Comparison of ENCODE assay signal across 22 mouse cellular contexts in the genomic region with DNA sequence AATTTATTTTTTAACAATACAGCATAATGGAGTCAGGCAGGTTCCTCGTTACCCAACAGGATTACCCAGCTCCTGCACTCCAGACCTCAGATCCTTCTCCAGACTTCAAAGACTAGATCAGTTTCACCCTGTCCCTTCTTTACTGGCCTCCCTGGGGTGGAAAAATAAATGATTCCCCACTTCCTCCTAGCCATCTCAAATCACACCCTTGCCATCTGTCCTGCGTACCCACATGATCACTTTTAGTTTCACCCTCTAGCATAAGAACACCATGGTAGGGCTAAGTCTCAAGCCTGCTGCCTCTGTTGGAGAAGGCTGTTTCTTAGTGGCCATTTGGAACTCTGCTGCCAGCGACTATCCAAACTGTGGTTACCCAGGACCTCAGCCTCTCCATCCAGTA.
"Had no signal": no experiment of that assay in that cellular context is flagged by ENCODE, and none has a peak within 500 bp of the region (broad histone marks: within the 10 kb centered on the region; RNA-seq: fewer than 3 reads in every experiment).

No protein-coding gene starts in this region.

- H3K4me1 ChIP-seq: hindbrain, embryonic 12.5 days; intestine, embryonic 15.5 days; limb, embryonic 13.5 days; limb, embryonic 15.5 days; liver, embryonic 12.5 days had no signal

- H3K4me3 ChIP-seq: heart, embryonic 10.5 days; heart, embryonic 12.5 days; hindbrain, embryonic 10.5 days; hindbrain, embryonic 12.5 days; intestine, embryonic 15.5 days; limb, embryonic 13.5 days; limb, embryonic 15.5 days; liver, embryonic 12.5 days had no signal

- H3K4me2 ChIP-seq: heart, embryonic 12.5 days; hindbrain, embryonic 12.5 days; hindbrain, embryonic 14.5 days; intestine, embryonic 15.5 days; limb, embryonic 13.5 days; limb, embryonic 15.5 days; liver, embryonic 12.5 days had no signal

- H3K27me3 ChIP-seq: heart, embryonic 12.5 days; hindbrain, embryonic 12.5 days; intestine, embryonic 15.5 days; limb, embryonic 13.5 days; limb, embryonic 15.5 days; liver, embryonic 12.5 days had no signal

- H3K27ac ChIP-seq: heart, embryonic 10.5 days; hindbrain, embryonic 10.5 days; hindbrain, embryonic 12.5 days; hindbrain, embryonic 14.5 days; intestine, embryonic 15.5 days; limb, embryonic 13.5 days; limb, embryonic 15.5 days; liver, embryonic 12.5 days; liver, embryonic 14.5 days had no signal

- H3K9ac ChIP-seq: heart, embryonic 12.5 days; hindbrain, embryonic 12.5 days; hindbrain, embryonic 14.5 days; intestine, embryonic 15.5 days; limb, embryonic 13.5 days; limb, embryonic 15.5 days; liver, embryonic 12.5 days; liver, embryonic 14.5 days had no signal

- H3K36me3 ChIP-seq: heart, embryonic 10.5 days; heart, embryonic 12.5 days; hindbrain, embryonic 10.5 days; hindbrain, embryonic 12.5 days; intestine, embryonic 15.5 days; limb, embryonic 13.5 days; limb, embryonic 15.5 days; liver, embryonic 12.5 days had no signal

- DNase-seq: gastrocnemius, postnatal 14 days; gastrocnemius, postnatal 36 days; heart, postnatal 10 days; heart, postnatal 4 days; kidney, adult 18-20 months; kidney, adult 8-10 months; kidney, postnatal 10 days; kidney, postnatal 25 days; kidney, postnatal 4 days; layer of hippocampus, adult 9-11 months; layer of hippocampus, postnatal 36 days; left cerebral cortex, postnatal 4 days had no signal

- H3K9me3 ChIP-seq: heart, embryonic 10.5 days; heart, embryonic 12.5 days; hindbrain, embryonic 10.5 days; hindbrain, embryonic 12.5 days; intestine, embryonic 15.5 days; limb, embryonic 13.5 days; limb, embryonic 15.5 days; liver, embryonic 12.5 days had no signal
